Mouse (Mus musculus): ENCODE results near the gene Tnks2. TPM values are rescaled to one million over a fixed set of nuclear protein-coding genes. Genes with fewer than 3 reads are reported as not detected.

The Tnks2 gene
- polyA plus RNA-seq, 1 experiment from 2014 or later: 35.8 TPM

Other genes starting within 250 kb of the Tnks2 start
- gene Ppp1r3c, start 97.6 kb upstream of the Tnks2 start, polyA plus RNA-seq (2015; fragmentation: Nextera tagmentation; extraction: Ambion mirVana): 49.2 and 64.7 TPM in 2 replicates
- gene Fgfbp3, start 85.4 kb downstream of the Tnks2 start, polyA plus RNA-seq (2015; fragmentation: Nextera tagmentation; extraction: Ambion mirVana): 3.9 and 4.2 TPM in 2 replicates
- 6.5 and 6.9 TPM in 2 replicates for gene Btaf1, start 91.8 kb downstream of the Tnks2 start, polyA plus RNA-seq (2015; fragmentation: Nextera tagmentation; extraction: Ambion mirVana)

Data from heart, embryonic 13.5 days (tissue).